In genomic region chr4:107638303-107638702, GRCm38 (mm10) we compare ENCODE assay signal across 19 mouse cellular contexts. TPM values are rescaled to one million over a fixed set of nuclear protein-coding genes. Genes with fewer than 3 reads are reported as not detected.
DNase-seq lines count a peak whose midpoint lies in the region; ATAC-seq and TF ChIP-seq lines count a peak whose summit lies in the region.
"Had no signal": no experiment of that assay in that cellular context is flagged by ENCODE, and none has a peak within 500 bp of the region (broad histone marks: within the 10 kb centered on the region; RNA-seq: fewer than 3 reads in every experiment).

No protein-coding gene starts in this region.

- 70% methylated on average over 10 of the region's 10 CpGs for WGBS in hindbrain, embryonic 13.5 days
- WGBS in hindbrain, embryonic 11.5 days: 82% methylated on average over 10 of the region's 10 CpGs
- 58% methylated on average over 10 of the region's 10 CpGs for WGBS in hindbrain, postnatal 0 days
- 49% methylated on average over 10 of the region's 10 CpGs for WGBS in limb, embryonic 14.5 days

- no peak overlapping the region for H3K4me3 ChIP-seq in hindbrain, embryonic 13.5 days
- no peak overlapping the region for H3K4me3 ChIP-seq in hindbrain, embryonic 11.5 days (ENCODE audit: low read depth, low read length)
- H3K4me3 ChIP-seq in hindbrain, postnatal 0 days (ENCODE audit: low read length): no peak overlapping the region
- no peak overlapping the region for H3K4me3 ChIP-seq in limb, embryonic 14.5 days (replicated peaks; ENCODE audit: low read length)
- H3K4me3 ChIP-seq: forebrain, embryonic 12.5 days; megakaryocyte, embryonic 14.5 days; neural tube, embryonic 12.5 days had no signal

- no peak; the same call in 1 of the 2 replicates for ATAC-seq in hindbrain, embryonic 13.5 days (ENCODE audit: low FRiP score)
- ATAC-seq in hindbrain, embryonic 11.5 days (ENCODE audit: low FRiP score): no peak
- no peak for ATAC-seq in hindbrain, postnatal 0 days
- no peak for ATAC-seq in limb, embryonic 14.5 days (ENCODE audit: low FRiP score, low read depth)

- no peaks in the 10 kb centered on the region for H3K9me3 ChIP-seq in hindbrain, embryonic 13.5 days
- H3K9me3 ChIP-seq in hindbrain, embryonic 11.5 days (ENCODE audit: control insufficient read depth, low read length): no peaks in the 10 kb centered on the region
- no peaks in the 10 kb centered on the region for H3K9me3 ChIP-seq in hindbrain, postnatal 0 days (ENCODE audit: low read length)
- no peaks in the 10 kb centered on the region for H3K9me3 ChIP-seq in limb, embryonic 14.5 days (ENCODE audit: control insufficient read depth, low read length)
- H3K9me3 ChIP-seq: forebrain, embryonic 12.5 days; neural tube, embryonic 12.5 days had no signal

- H3K4me2 ChIP-seq in hindbrain, embryonic 13.5 days: no peak overlapping the region
- H3K4me2 ChIP-seq in hindbrain, embryonic 11.5 days (replicated peaks; ENCODE audit: low read depth, low read length): no peak overlapping the region
- H3K4me2 ChIP-seq in hindbrain, postnatal 0 days (ENCODE audit: low read depth, low read length): no peak overlapping the region
- no peak overlapping the region for H3K4me2 ChIP-seq in limb, embryonic 14.5 days (replicated peaks; ENCODE audit: low read depth, low read length, severe bottlenecking)
- H3K4me2 ChIP-seq: forebrain, embryonic 12.5 days; liver, embryonic 11.5 days; neural tube, embryonic 12.5 days had no signal

- H3K4me1 ChIP-seq in hindbrain, embryonic 13.5 days (replicated peaks): peaks cover 19% of the 10 kb centered on the region; the same call in 1 of the 2 replicates
- no peaks in the 10 kb centered on the region for H3K4me1 ChIP-seq in hindbrain, embryonic 11.5 days (replicated peaks; ENCODE audit: control insufficient read depth, insufficient read depth, low read length)
- no peaks in the 10 kb centered on the region for H3K4me1 ChIP-seq in hindbrain, postnatal 0 days (ENCODE audit: insufficient read depth, low read length)
- H3K4me1 ChIP-seq in limb, embryonic 14.5 days (ENCODE audit: control insufficient read depth, insufficient read depth, low read length): peaks cover 34% of the 10 kb centered on the region

- no peak for TF ChIP-seq CTCF in brain, embryonic 14.5 days (IDR thresholded peaks at IDR 0.05; ENCODE audit: borderline replicate concordance, extremely low read depth, insufficient read depth, insufficient read length)
- TF ChIP-seq CTCF in hindbrain, postnatal 0 days (IDR thresholded peaks at IDR 0.05; ENCODE audit: low read depth): no peak

- H3K36me3 ChIP-seq in hindbrain, embryonic 13.5 days: no peaks in the 10 kb centered on the region
- no peaks in the 10 kb centered on the region for H3K36me3 ChIP-seq in hindbrain, embryonic 11.5 days (ENCODE audit: control insufficient read depth, insufficient read depth, low read length)
- no peaks in the 10 kb centered on the region for H3K36me3 ChIP-seq in hindbrain, postnatal 0 days (ENCODE audit: insufficient read depth, low read length)
- no peaks in the 10 kb centered on the region for H3K36me3 ChIP-seq in limb, embryonic 14.5 days (ENCODE audit: control insufficient read depth, insufficient read depth, low read length)
- H3K36me3 ChIP-seq: forebrain, embryonic 12.5 days; neural tube, embryonic 12.5 days had no signal

- no peak for TF ChIP-seq POLR2A in brain, embryonic 14.5 days (IDR thresholded peaks at IDR 0.05; ENCODE audit: borderline replicate concordance, extremely low read depth, insufficient read depth, insufficient read length, poor library complexity, severe bottlenecking)
- TF ChIP-seq POLR2A in limb, embryonic 14.5 days (IDR thresholded peaks at IDR 0.05; ENCODE audit: borderline replicate concordance, extremely low read depth, insufficient read depth, insufficient read length): no peak

- H3K27ac ChIP-seq in hindbrain, embryonic 13.5 days: peak overlapping the region; percentile 50; the same call in 1 of the 2 replicates
- no peak overlapping the region for H3K27ac ChIP-seq in hindbrain, embryonic 11.5 days (ENCODE audit: low read depth, low read length)
- H3K27ac ChIP-seq in hindbrain, postnatal 0 days: no peak overlapping the region
- 0 out of 2 replicates have a peak overlapping the region, but pooled peaks have one; percentile 33 for H3K27ac ChIP-seq in limb, embryonic 14.5 days (replicated peaks; ENCODE audit: low read depth, low read length)
- H3K27ac ChIP-seq: forebrain, embryonic 12.5 days; neural tube, embryonic 12.5 days; stomach, postnatal 0 days had no signal

- H3K27me3 ChIP-seq in hindbrain, embryonic 13.5 days: 0 out of 2 replicates have a peak, but pooled peaks cover 7% of the 10 kb centered on the region
- 0 out of 2 replicates have a peak, but pooled peaks cover 2% of the 10 kb centered on the region for H3K27me3 ChIP-seq in hindbrain, embryonic 11.5 days (ENCODE audit: control insufficient read depth, insufficient read depth, low read length)
- no peaks in the 10 kb centered on the region for H3K27me3 ChIP-seq in hindbrain, postnatal 0 days (ENCODE audit: insufficient read depth, low read length)
- H3K27me3 ChIP-seq in limb, embryonic 14.5 days (ENCODE audit: control insufficient read depth, insufficient read depth, low read length): 0 out of 2 replicates have a peak, but pooled peaks cover 3% of the 10 kb centered on the region
- H3K27me3 ChIP-seq: neural tube, embryonic 12.5 days had no signal

- no peak for DNase-seq in hindbrain, embryonic 11.5 days (ENCODE audit: low spot score)
- peak; percentile 52 for DNase-seq in brain, embryonic 14.5 days (ENCODE audit: low read depth)
- DNase-seq in hindbrain, postnatal 0 days (ENCODE audit: low spot score): peak; percentile 24
- no peak for DNase-seq in limb, embryonic 14.5 days (ENCODE audit: low spot score)
- DNase-seq in spleen, postnatal 14 days (ENCODE audit: low spot score in 2 of 2): no peak
- DNase-seq in frontal cortex, postnatal 36 days (ENCODE audit: low spot score in 2 of 2): no peak
- DNase-seq: cerebellum, adult 18-20 months; gastrocnemius, postnatal 36 days had no signal

- H3K9ac ChIP-seq in hindbrain, embryonic 13.5 days: no peak overlapping the region
- H3K9ac ChIP-seq in hindbrain, embryonic 11.5 days (ENCODE audit: low read depth, low read length): no peak overlapping the region
- H3K9ac ChIP-seq in hindbrain, postnatal 0 days (replicated peaks; ENCODE audit: low read length): no peak overlapping the region
- peak overlapping the region; percentile 22; the same call in 1 of the 2 replicates for H3K9ac ChIP-seq in limb, embryonic 14.5 days (ENCODE audit: low read depth, low read length, severe bottlenecking)
- H3K9ac ChIP-seq: forebrain, embryonic 12.5 days; neural tube, embryonic 12.5 days had no signal

RNA-seq across cellular contexts. Expression of gene Dmrtb1, which starts 45.7 kb away (rescaled TPM):
- polyA plus RNA-seq in hindbrain, embryonic 13.5 days (2015; fragmentation: Nextera tagmentation; extraction: Ambion mirVana): 21.8 and 26.3 TPM in 2 replicates
- polyA plus RNA-seq in hindbrain, embryonic 11.5 days (2014; fragmentation: Nextera tagmentation; extraction: Ambion mirVana): 13.8 and 16.6 TPM in 2 replicates
- 61.0 and 82.4 TPM in 2 replicates for polyA plus RNA-seq in brain, embryonic 14.5 days (2012; rRNA removed)
- total RNA-seq in hindbrain, postnatal 0 days (2014; rRNA removed): 4.5 and 8.1 TPM in 2 replicates
- 9.6 and 12.2 TPM in 2 replicates for polyA plus RNA-seq in hindbrain, postnatal 0 days (2015; fragmentation: Nextera tagmentation; extraction: Ambion mirVana)
- 0.15 and 0.23 TPM in 2 replicates for polyA plus RNA-seq in limb, embryonic 14.5 days (2012; rRNA removed)
- polyA plus RNA-seq in limb, embryonic 14.5 days (2014; fragmentation: Nextera tagmentation; extraction: Ambion mirVana): 0.15 and 0.18 TPM in 2 replicates
- total RNA-seq: adrenal gland, postnatal 36 days; gastrocnemius, postnatal 36 days; heart, adult 8-10 months; hematopoietic stem cell, adult 5-6 weeks had no signal
- polyA plus RNA-seq: heart, embryonic 16.5 days; liver, embryonic 11.5 days; stomach, postnatal 0 days; urinary bladder, adult 2 months had no signal

Comparison
In these comparisons a context has a peak if more than half of its experiments do, and no peak if none do; other contexts are left out.
1. H3K27ac ChIP-seq: peak in hindbrain, embryonic 13.5 days (single experiment) and limb, embryonic 14.5 days (single experiment); none in hindbrain, embryonic 11.5 days (single experiment) and hindbrain, postnatal 0 days (single experiment).
2. DNase-seq: peak in brain, embryonic 14.5 days (single experiment) and hindbrain, postnatal 0 days (single experiment); none in hindbrain, embryonic 11.5 days (single experiment), limb, embryonic 14.5 days (single experiment), spleen, postnatal 14 days (0 of 2) and frontal cortex, postnatal 36 days (0 of 2).